In genomic region chr9:52172550-52172949, GRCm38 (mm10) we compare ENCODE assay signal across 18 mouse cellular contexts. TPM values are rescaled to one million over a fixed set of nuclear protein-coding genes. Genes with fewer than 3 reads are reported as not detected.
DNase-seq lines count a peak whose midpoint lies in the region; ATAC-seq lines count a peak whose summit lies in the region.
"Had no signal": no experiment of that assay in that cellular context is flagged by ENCODE, and none has a peak within 500 bp of the region (broad histone marks: within the 10 kb centered on the region; RNA-seq: fewer than 3 reads in every experiment).

No protein-coding gene starts in this region.

- 13% methylated on average over 7 of the region's 7 CpGs for WGBS in liver, embryonic 15.5 days (ENCODE audit: insufficient replicate concordance)
- 66% methylated on average over 7 of the region's 7 CpGs for WGBS in kidney, embryonic 14.5 days
- 50% methylated on average over 7 of the region's 7 CpGs for WGBS in kidney, embryonic 16.5 days

- H3K9ac ChIP-seq in liver, embryonic 15.5 days: no peak overlapping the region
- no peak overlapping the region for H3K9ac ChIP-seq in kidney, embryonic 14.5 days (ENCODE audit: low read depth, low read length)
- no peak overlapping the region for H3K9ac ChIP-seq in kidney, embryonic 16.5 days (replicated peaks; ENCODE audit: low read length)
- H3K9ac ChIP-seq: embryonic facial prominence, embryonic 13.5 days; hindbrain, embryonic 12.5 days; stomach, embryonic 15.5 days had no signal

- peak; percentile 46 for ATAC-seq in common myeloid progenitor, adult 5-6 weeks (replicated peaks; ENCODE audit: low read depth, poor library complexity, severe bottlenecking)
- ATAC-seq in liver, embryonic 15.5 days (ENCODE audit: insufficient read depth): no peak
- no peak for ATAC-seq in kidney, embryonic 14.5 days (ENCODE audit: low FRiP score, low TSS enrichment)
- no peak for ATAC-seq in kidney, embryonic 16.5 days (ENCODE audit: low FRiP score, low TSS enrichment)

- peaks cover 53% of the 10 kb centered on the region for H3K27me3 ChIP-seq in liver, embryonic 15.5 days
- 0 out of 2 replicates have a peak, but pooled peaks cover 3% of the 10 kb centered on the region for H3K27me3 ChIP-seq in kidney, embryonic 14.5 days (ENCODE audit: control insufficient read depth, insufficient read depth, low read length)
- H3K27me3 ChIP-seq in kidney, embryonic 16.5 days (ENCODE audit: insufficient read depth, low read length): no peaks in the 10 kb centered on the region
- H3K27me3 ChIP-seq: stomach, embryonic 15.5 days had no signal

- peak; percentile 18 to 19 for DNase-seq in heart, adult 18-20 months
- no peak for DNase-seq in heart, postnatal 25 days (ENCODE audit: low spot score)
- DNase-seq in 3T3-L1 (ENCODE audit: low read depth, low spot score): peak; percentile 27
- DNase-seq in cerebellum, postnatal 10 days: no peak
- DNase-seq: adrenal gland, adult 2 months; B cell, adult 2 months; cerebellum, adult 11-12 months; gastrocnemius, postnatal 14 days; layer of hippocampus, adult 9-11 months; lung, adult 2 months had no signal

- H3K27ac ChIP-seq in liver, embryonic 15.5 days (replicated peaks): no peak overlapping the region
- no peak overlapping the region for H3K27ac ChIP-seq in kidney, embryonic 14.5 days (ENCODE audit: low read depth, low read length)
- no peak overlapping the region for H3K27ac ChIP-seq in kidney, embryonic 16.5 days (ENCODE audit: low read length)
- H3K27ac ChIP-seq: embryonic facial prominence, embryonic 13.5 days; hindbrain, embryonic 12.5 days; kidney, postnatal 0 days; stomach, embryonic 15.5 days had no signal

- H3K36me3 ChIP-seq in liver, embryonic 15.5 days (replicated peaks): no peaks in the 10 kb centered on the region
- no peaks in the 10 kb centered on the region for H3K36me3 ChIP-seq in kidney, embryonic 14.5 days (ENCODE audit: control insufficient read depth, insufficient read depth, low read length)
- H3K36me3 ChIP-seq in kidney, embryonic 16.5 days (ENCODE audit: insufficient read depth, low read length): no peaks in the 10 kb centered on the region
- H3K36me3 ChIP-seq: embryonic facial prominence, embryonic 13.5 days; hindbrain, embryonic 12.5 days; stomach, embryonic 15.5 days had no signal

- intact Hi-C loops in heart, postnatal 25 days (cut with DNase I): no loop called here

- 0 out of 2 replicates have a peak overlapping the region, but pooled peaks have one; percentile 22 for H3K4me3 ChIP-seq in liver, embryonic 15.5 days (replicated peaks)
- no peak overlapping the region for H3K4me3 ChIP-seq in kidney, embryonic 14.5 days (ENCODE audit: low read length)
- no peak overlapping the region for H3K4me3 ChIP-seq in kidney, embryonic 16.5 days (ENCODE audit: low read length)
- H3K4me3 ChIP-seq: embryonic facial prominence, embryonic 13.5 days; hindbrain, embryonic 12.5 days; stomach, embryonic 15.5 days had no signal

- no peaks in the 10 kb centered on the region for H3K9me3 ChIP-seq in liver, embryonic 15.5 days (replicated peaks)
- H3K9me3 ChIP-seq in kidney, embryonic 14.5 days (ENCODE audit: control insufficient read depth, low read length): no peaks in the 10 kb centered on the region
- no peaks in the 10 kb centered on the region for H3K9me3 ChIP-seq in kidney, embryonic 16.5 days (ENCODE audit: low read length)
- H3K9me3 ChIP-seq: embryonic facial prominence, embryonic 13.5 days; hindbrain, embryonic 12.5 days; stomach, embryonic 15.5 days had no signal

- H3K4me2 ChIP-seq in liver, embryonic 15.5 days: peak overlapping the region; percentile 36
- no peak overlapping the region for H3K4me2 ChIP-seq in kidney, embryonic 14.5 days (replicated peaks; ENCODE audit: low read depth, low read length)
- no peak overlapping the region for H3K4me2 ChIP-seq in kidney, embryonic 16.5 days (replicated peaks; ENCODE audit: low read depth, low read length)
- H3K4me2 ChIP-seq: embryonic facial prominence, embryonic 13.5 days; hindbrain, embryonic 12.5 days; stomach, embryonic 15.5 days had no signal

- peaks cover 37% of the 10 kb centered on the region for H3K4me1 ChIP-seq in liver, embryonic 15.5 days (replicated peaks)
- H3K4me1 ChIP-seq in kidney, embryonic 14.5 days (ENCODE audit: control insufficient read depth, insufficient read depth, low read length): no peaks in the 10 kb centered on the region
- H3K4me1 ChIP-seq in kidney, embryonic 16.5 days (ENCODE audit: insufficient read depth, low read length): peaks cover 6% of the 10 kb centered on the region

RNA-seq across cellular contexts. Expression of gene Zc3h12c, which starts 4.2 kb away (rescaled TPM):
- 1 to 10 TPM; 7.7 to 8.4 TPM for total RNA-seq in heart, adult 18-20 months (2021)
- 1 to 10 TPM; 8.1 to 9.2 TPM for total RNA-seq in heart, postnatal 25 days (2021)
- total RNA-seq in common myeloid progenitor, adult 5-6 weeks (2017): 4.9 and 8.7 TPM in 2 replicates
- polyA plus RNA-seq in liver, embryonic 15.5 days (2015; fragmentation: Nextera tagmentation; extraction: Ambion mirVana): 0.48 and 0.51 TPM in 2 replicates
- 5.4 and 5.5 TPM in 2 replicates for polyA plus RNA-seq in kidney, embryonic 14.5 days (2014; fragmentation: Nextera tagmentation; extraction: Ambion mirVana)
- polyA plus RNA-seq in kidney, embryonic 16.5 days (2015; fragmentation: Nextera tagmentation; extraction: Ambion mirVana): 3.0 and 3.4 TPM in 2 replicates

Comparison
In these comparisons a context has a peak if more than half of its experiments do, and no peak if none do; other contexts are left out.
1. DNase-seq: peak in heart, adult 18-20 months (2 of 2) and 3T3-L1 (single experiment); none in heart, postnatal 25 days (single experiment) and cerebellum, postnatal 10 days (0 of 2).